Mouse (Mus musculus) hematopoietic stem cell, adult 5-6 weeks (primary cell): ENCODE results near the gene Etl4. TPM values are rescaled to one million over a fixed set of nuclear protein-coding genes. Genes with fewer than 3 reads are reported as not detected.

Source experiments
- ATAC-seq, 2 experiments: fragments of 125-278 bp in 1 of 2; replicated peaks in 1 of 2; 2 replicates each; pipeline ENCODE4 v1.8.0; 2016 to 2017; ENCODE audit warnings: inconsistent platforms in 2 of 2, mild to moderate bottlenecking in 2 of 2, moderate number of reproducible peaks in 2 of 2, low read depth in 1 of 2, moderate TSS enrichment in 1 of 2; ENCODE audit not compliant: low FRiP score in 2 of 2, poor library complexity in 2 of 2, severe bottlenecking in 2 of 2, insufficient read depth in 1 of 2, low TSS enrichment in 1 of 2
- total RNA-seq: library from RNA; stranded (forward); fragments of 172-1452, 232-1000 nt; gene quantifications from 2 replicates; pipeline ENCODE4 v1.2.3, GENCODE M21; 2017

Gene Etl4
- total RNA-seq, 1 experiment from 2014 or later, result 3.0 TPM

DNA sequence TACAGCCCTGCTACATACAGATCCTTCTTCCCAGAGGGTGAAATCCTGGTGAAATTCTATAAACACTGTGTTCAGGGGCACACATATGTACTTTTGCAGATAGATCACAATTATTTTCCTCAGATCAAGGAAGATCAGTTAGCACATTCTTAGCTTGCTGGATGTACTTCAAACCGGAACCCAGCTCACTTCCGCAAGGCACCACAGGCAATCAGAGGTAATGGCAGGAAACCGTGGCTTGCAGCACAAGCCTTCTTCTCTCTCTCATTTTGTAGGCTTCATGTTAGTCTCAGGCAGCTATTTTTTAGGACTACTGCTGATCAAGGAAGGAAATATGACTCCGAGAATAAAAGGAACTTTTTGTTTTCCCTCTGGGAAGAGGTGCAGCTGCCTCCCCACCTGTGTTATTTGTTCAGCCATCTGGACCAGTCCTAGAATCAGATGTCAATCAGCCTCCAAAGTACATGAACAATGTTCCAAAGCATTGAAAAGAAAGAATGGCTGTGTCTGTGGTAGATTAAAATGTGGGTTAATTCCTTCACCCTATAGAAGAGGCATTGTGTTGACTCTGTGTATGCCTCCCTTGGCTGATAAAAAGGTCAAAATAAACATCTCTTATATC is 338.6 kb downstream of the Etl4 start:
- peak; percentile 91 to 96 for ATAC-seq

DNA sequence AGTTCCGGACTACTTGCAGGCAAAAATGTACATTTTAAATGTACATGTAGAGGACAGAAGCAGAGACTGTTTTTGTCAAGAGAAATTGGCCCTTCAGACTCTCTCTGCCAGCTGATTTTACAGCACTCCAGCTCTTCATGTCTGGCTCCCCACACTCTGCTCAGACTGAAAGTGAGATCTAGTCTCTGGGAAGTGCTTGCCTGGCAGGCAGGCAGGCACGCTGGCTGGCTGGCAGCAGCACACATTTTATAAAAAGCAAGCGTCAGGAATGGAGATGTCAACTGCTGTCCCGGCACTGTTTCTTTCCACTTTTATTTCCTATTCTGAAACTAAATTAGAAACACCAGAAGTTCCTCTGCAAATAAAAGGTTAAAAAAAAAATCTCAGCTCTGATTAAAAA is 339.8 kb downstream of the Etl4 start:
- no peak for ATAC-seq

DNA sequence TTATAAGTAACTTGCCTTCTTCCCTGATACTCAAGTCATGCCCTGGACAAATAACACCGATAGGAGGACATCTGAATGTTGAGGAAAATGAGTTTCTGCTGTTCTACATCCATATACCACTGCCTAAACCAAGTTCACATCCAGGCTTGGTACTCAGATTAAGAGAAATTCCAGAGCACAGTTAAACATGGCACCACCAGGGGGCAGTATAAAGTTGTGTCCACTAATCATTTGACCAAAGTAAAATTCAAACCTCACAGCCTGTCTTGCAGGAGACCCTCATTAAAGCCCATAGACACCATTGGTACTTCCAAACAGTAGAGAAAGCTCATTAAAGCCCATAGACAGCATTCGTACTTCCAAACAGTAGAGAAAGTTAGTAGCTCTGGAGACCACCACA is 366.5 kb downstream of the Etl4 start:
- ATAC-seq, result peak; percentile 37 to 45; a peak in 2 of 4 replicates

DNA sequence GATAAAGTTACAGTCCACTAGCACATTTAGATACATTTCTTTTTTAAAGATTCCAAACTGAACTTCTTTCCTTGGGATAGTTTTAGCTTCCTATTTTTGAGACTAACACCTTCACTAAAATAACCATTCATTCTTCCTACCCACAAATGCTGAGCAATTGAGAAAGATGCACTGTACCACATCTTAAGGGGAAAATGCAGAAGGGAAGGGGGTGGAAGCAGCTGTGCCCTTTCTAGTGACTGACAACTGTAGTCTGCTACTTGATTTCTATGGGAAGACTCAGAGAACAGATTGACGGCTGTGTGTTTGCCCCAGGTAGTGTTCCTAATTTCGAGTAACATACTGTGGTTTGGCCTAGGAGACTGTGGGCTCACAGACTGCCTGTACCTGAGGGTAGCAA is 372.3 kb downstream of the Etl4 start:
- ATAC-seq, result no peak

DNA sequence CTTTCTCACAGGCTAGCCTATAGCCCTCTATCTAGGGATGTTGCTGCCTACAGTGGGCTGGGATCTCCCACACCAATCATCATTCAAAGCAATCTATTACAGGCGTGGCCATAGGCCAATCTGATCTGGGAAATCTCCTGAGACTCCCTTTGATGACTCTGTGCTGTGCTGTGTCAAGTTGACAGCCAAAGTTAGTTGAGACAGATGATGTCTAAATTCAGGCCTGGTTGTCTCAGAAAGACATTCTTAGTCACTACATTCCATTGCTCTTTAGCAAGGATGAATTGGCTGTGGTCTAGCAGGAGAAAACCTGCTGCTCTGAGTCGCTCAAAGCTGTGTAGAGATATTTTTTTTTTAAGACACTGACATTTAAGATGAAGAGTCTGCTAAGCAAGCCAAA is 374.8 kb downstream of the Etl4 start:
- no peak for ATAC-seq

DNA sequence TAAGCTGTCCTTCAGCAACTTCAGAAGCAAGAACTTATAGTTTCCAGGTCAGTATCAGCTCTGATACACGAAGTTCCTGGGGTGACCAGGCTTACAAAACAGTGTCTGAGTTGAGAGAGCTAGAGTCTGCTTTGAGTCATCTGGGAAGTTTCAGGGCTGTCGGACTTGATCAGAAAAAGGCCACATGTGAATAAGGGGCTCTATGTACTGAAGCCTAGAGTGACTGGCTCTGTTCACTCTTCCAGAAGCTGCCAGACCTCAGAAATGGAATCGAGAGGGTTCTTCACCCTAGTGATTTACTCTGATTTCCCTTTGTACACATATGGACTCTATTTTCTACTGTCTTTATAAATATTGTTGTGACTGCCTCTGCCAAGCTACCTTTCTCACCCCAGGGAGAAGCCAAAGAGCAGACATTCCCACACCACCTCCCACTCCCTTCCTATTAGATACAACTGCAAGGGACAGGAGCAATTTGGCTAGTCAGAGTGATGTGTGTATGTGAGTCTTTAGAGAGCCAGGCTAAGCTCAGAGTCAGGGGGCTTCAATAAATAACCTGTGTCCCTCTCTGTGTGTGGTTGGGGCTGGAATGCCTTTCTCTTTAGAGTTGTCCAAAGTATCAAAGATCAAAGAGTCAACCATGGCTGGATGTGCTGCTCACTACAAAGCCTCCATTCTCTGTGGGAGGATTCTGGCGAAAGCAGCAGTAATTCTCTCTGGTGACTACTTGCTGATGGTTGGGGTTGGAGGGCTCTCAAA is 381.6 kb downstream of the Etl4 start:
- ATAC-seq, result no peak

DNA sequence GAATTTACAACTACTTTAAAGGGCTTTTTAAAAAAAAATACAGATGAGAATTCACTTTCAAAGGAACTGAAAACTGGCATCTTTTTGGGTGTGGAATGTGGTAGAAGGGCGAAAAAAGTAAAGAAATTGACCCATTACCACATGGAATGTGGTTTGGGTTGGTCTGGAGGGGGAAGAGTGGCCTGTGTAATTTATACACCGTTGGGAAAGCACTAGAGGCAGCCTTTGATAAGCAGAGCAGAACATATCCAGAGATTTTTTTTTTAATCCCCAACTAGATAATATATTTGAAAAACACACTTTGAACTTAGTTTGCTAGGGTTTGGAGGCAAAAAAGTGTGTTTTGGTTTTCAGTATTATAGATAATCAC is 382.1 kb downstream of the Etl4 start:
- no peak for ATAC-seq

DNA sequence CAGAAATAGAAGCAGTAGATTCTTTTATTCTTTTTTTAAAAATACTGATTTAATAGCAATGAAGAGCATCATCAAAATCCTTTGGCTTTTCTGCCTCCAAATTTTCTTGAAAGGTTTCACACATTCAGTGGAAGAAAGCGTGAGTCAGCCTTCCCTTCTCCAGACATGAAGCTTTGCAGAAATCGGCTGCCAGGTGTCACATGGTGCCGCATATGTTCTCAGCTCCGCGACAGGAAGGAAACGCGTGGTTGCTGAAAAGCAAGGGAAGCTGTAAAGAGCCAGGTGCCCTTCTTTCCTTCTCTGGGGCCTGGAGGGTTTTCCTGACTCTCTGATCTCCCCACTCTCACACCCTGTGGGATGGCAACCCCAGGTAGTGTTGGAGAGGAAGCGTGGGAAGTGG is 383.8 kb downstream of the Etl4 start:
- ATAC-seq, result no peak; a peak in 1 of 4 replicates

DNA sequence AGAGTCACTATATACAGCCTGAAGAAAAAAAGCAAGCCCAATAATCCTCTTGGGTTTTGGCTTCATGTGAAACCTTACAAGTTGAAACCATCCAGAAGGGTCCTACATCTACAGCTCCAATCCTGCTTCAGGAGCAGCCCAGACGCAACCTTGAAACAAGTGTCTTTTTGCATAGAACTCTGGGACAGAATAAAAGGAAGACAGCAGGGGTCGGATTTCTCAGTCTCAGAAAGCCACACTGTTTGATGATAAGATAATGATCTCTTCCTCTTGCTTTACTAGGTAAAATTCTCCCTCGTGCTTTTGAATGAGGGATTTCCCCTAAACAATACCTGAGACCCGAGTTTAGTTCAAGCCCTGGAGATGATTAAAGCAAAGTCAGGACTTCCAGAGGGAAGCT is 385.0 kb downstream of the Etl4 start:
- no peak for ATAC-seq

DNA sequence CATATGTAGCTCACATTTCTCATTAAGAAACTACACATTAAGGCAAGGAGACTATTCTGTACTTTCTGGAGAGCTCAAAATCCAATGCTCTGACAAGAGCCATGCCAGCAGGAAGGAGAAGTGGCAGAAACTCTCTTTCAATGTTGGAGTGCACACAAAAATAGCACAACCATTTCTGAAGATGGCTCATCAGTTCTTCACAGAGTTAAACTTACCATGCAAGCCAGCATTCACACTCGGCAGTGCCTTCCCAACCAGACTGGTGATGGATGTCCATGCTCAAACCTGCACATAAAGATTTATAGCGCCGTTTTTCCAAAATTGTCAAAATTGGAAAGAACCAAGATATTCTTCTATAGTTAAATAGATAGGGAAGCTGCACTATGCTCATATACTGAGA is 392.9 kb downstream of the Etl4 start:
- ATAC-seq, result no peak

DNA sequence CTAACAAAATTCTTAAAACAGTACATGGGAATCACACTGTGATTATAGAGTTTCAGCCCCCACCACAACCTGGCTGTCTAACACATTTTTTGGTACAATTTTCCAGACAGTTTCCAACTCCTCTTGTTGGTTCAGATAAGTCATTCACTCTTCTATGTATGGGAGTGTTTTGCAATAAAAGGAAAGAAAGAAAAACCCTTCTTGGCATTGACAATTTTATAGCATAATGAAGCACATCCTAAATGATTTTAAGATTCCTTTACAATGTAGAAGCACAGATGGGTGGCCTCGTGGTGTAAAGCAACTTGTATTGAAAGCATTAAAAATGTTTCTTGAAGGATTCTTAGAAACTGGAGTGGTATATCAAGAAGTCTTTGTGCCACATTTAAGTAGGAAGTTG is 415.4 kb downstream of the Etl4 start:
- ATAC-seq, result no peak

DNA sequence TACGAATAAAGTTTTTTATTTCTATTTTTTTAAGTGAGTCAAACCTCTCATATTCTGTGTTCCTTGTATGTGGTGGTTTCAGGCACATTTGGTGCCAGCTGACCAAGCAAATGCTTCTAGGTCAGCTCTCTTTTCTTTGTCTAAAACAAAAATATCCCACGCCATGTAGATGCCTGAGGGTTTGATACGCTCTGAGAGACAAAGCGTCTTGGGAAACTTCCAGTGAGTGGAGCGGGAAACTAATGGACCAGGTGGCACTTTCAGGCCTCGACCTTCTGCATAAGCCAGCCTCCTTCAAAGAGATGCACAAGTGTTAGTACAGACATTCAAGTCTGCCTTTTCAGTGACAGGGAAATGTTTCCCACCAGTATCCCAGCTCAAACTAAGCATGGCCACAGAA is 426.6 kb downstream of the Etl4 start:
- ATAC-seq, result no peak

DNA sequence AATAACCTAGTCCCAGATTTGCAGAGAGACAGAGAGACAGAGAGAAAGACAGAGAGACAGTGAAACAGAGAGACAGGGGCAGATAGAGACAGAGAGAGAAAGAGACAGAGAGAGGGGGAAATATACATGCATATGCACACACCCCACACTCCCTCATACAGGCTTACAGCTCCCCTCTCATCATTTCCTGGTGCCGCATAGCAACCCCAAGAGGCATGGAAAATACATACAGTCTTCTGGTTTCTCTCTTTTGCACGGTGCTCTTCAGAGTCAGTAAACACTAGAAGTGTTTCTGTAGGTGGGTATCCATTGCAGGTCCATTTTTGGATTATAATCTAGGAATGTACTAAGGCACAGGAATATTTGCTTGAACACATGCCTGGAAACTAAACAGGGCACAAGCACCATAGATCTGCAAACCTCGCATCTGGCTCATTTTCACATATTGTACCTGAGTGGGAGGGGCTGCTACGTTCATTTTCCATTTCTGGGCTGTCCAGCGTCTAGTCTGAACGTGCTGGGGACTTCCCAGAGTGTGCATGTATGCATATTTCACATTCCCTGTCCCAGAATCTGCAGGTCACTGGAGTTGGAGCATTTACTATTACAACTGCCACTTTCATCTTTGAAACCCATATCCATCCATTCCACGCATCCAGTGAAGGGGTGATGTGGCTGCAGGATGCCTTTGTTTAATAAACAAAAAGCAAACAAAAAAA is 429.6 kb downstream of the Etl4 start:
- peak in 1 of 2 experiments; percentile 42; a peak in 2 of 4 replicates for ATAC-seq

DNA sequence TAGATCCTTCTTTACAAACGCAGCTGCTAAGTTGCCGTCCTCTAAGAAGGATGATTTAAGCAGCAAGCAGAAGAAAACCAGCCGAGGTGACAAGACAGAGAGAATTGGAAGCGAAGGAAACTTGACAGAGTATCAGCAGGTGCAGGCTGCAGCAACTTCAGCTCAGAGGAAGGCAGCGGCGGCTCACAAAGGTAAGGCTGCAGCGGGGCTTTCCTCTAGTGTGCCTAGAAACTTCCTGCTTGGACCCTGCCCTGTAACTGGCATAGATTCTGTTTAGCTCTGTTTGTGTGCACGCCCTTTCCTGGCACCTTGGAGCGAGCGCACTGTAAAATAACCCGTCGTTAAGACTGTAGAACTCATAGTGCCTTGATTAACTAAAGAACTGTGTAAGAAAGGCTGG is 430.3 kb downstream of the Etl4 start:
- ATAC-seq, result peak; percentile 53 to 59; a peak in 3 of 4 replicates

DNA sequence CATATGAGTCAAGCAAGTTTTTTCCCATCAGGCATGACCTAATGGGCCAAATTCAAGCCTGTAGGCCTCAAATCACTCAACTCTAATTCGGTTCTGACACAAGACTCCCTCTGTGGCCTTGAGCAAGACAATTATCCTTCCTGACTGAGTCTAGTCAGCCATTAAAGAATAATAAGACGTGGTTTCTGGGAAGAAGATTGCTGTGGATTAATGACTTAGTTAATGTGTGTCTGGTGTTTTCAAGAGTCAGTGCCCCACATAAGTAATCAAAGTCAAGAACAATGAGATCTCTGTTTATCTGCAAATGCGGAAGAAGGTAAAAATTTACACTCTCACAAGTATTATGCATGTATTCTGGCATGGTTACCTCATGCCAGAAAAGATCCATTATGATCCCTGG is 437.3 kb downstream of the Etl4 start:
- no peak for ATAC-seq

DNA sequence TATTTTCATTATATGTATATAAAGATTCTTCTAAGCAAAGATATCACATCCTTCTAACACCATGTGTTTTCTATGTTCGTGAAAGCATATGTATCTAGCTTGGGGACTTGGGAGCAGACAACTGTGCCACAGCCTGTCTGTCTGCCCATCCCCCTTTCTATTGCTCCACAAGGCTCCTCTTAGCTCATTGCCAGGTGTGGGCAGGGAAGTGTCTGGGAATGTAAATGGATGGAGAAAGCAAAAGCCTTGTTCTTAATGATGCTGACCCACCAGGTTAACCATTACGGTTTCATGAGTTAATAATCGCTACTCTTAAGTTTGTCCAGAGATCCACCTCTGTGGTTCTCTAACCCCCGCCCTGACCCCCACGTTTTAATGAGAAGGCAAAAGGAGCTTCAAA is 439.7 kb downstream of the Etl4 start:
- ATAC-seq, result no peak

DNA sequence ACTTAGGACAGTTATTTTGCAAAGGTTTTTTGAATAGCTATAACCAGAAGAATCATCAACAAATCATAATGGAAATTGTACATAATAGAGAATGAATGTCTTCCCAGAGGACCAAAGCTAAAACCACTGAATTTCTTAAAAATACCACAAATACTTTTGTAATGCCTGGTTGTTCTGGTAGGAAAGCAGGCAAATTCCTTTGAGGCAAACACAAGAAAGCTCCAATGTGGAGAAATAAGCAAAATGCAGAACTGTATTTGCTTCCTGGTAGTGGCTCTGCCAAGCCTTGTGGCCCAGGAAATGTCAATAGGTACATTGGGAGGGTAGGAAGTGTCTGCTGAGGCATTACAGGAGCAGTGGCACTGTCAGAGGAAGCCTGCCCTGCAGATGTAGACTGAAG is 443.2 kb downstream of the Etl4 start:
- ATAC-seq, result no peak

DNA sequence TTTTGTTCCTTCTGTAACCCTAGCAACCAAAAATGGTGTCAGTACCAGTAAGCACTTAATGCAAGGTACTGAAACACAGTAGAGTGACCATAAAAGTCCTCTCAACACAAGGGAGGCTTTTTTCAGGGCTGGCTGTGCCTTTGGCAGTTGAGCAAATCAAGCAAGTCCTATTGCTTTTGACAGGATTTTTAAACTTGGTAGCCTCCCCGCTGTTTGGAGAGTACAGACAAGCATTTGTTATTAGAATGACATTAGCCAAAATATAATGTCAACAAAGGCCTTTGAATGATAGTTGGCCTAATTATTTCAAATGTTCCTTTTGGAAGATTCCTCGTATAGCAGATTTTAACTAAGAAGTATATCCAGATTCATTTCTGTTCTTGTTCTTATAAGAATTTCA is 467.4 kb downstream of the Etl4 start:
- ATAC-seq, result no peak
